Mouse (Mus musculus): ENCODE data around the gene Cpvl.

DNA sequence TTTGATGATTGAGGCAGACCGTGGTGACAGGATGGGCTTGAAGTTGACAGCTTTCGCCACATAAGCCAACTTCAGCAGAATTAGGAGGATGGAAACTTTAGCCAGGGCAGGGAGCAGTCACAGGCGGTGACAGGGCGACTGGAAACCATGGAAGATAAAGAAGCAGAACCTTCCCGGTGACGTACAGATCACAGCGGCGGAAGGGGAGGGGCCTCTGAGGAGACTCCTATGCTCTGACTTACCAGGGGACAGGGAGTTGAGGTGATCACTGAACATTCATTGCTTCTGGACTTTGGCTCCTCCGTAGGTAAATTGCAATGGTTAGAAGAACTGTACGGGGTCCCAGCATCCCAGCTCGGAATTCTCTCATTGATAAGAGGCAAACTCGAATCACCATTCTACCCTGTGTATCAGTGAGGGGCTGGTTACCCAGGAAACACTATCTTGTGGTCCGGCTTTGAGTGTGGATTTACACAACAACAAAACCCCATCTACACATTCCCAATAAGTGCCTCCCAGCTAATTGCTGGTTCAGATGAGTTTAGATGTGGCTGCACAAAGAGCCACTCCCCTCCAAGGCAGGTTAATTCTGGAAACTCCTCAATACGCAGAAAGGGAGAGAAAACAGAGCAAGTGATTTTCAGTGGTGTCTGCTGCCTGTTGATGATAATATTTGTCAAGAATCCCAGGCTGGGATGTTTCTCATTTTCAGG, 8.0 kb upstream of the Cpvl start:
- TF ChIP-seq CTCF (IDR thresholded peaks at IDR 0.05) (no peak), EP300 (IDR thresholded peaks at IDR 0.05; ENCODE audit: insufficient read depth, low read depth, low read length) (no peak)
